9 mouse cellular contexts compared by ENCODE assay signal in genomic region chr10:69151045-69151444, GRCm38 (mm10). TPM values are rescaled to one million over a fixed set of nuclear protein-coding genes. Genes with fewer than 3 reads are reported as not detected.
DNase-seq lines count a peak whose midpoint lies in the region; ATAC-seq and TF ChIP-seq lines count a peak whose summit lies in the region.
"Had no signal": no experiment of that assay in that cellular context is flagged by ENCODE, and none has a peak within 500 bp of the region (broad histone marks: within the 10 kb centered on the region; RNA-seq: fewer than 3 reads in every experiment).

Gene Rhobtb1, plus strand, starts transcription at chr10:69151434.

- DNase-seq in lung, postnatal 10 days: no peak
- no peak for DNase-seq in gastrocnemius, postnatal 10 days
- peak; percentile 70 for DNase-seq in kidney, adult 2 months
- DNase-seq in midbrain, embryonic 11.5 days (ENCODE audit: low spot score, missing footprints): no peak
- DNase-seq in right cerebral cortex, postnatal 36 days (ENCODE audit: low spot score in 2 of 2): no peak
- no peak for DNase-seq in T-cell, adult 2 months (ENCODE audit: low spot score)
- DNase-seq in right cerebral cortex, postnatal 4 days: no peak

- H3K36me3 ChIP-seq in lung, embryonic 15.5 days: no peaks in the 10 kb centered on the region
- H3K36me3 ChIP-seq in kidney, adult 2 months (ENCODE audit: control insufficient read depth, insufficient read depth, low read length): no peaks in the 10 kb centered on the region
- no peaks in the 10 kb centered on the region for H3K36me3 ChIP-seq in midbrain, embryonic 11.5 days (ENCODE audit: control insufficient read depth, insufficient read depth, low read length)

- 30% methylated on average over 20 of the region's 20 CpGs for WGBS in lung, embryonic 15.5 days
- WGBS in kidney, adult 2 months: 37% methylated on average over 20 of the region's 20 CpGs
- WGBS in midbrain, embryonic 11.5 days: 85% methylated on average over 20 of the region's 20 CpGs

- TF ChIP-seq CTCF in kidney, adult 2 months (conservative IDR thresholded peaks at IDR 0.05; ENCODE audit: insufficient read depth, insufficient read length, low read depth, low read length): peak; percentile 13; the same call in 1 of the 2 replicates

- H3K9me3 ChIP-seq in lung, embryonic 15.5 days: no peaks in the 10 kb centered on the region
- H3K9me3 ChIP-seq in midbrain, embryonic 11.5 days (ENCODE audit: control insufficient read depth, low read length): no peaks in the 10 kb centered on the region

- peak within 1 kb of the TSS; percentile 26; the same call in 1 of the 2 replicates for H3K4me2 ChIP-seq in lung, embryonic 15.5 days
- H3K4me2 ChIP-seq in midbrain, embryonic 11.5 days: no peak within 1 kb of the TSS

- no peaks in the 10 kb centered on the region for H3K4me1 ChIP-seq in lung, embryonic 15.5 days
- peaks cover 13% of the 10 kb centered on the region; the same call in 1 of the 2 replicates for H3K4me1 ChIP-seq in kidney, adult 2 months (ENCODE audit: control insufficient read depth, insufficient read depth, low read length)
- H3K4me1 ChIP-seq in midbrain, embryonic 11.5 days (ENCODE audit: control insufficient read depth, insufficient read depth, low read length): no peaks in the 10 kb centered on the region

- H3K27me3 ChIP-seq in lung, embryonic 15.5 days: no peaks in the 10 kb centered on the region
- no peaks in the 10 kb centered on the region for H3K27me3 ChIP-seq in kidney, adult 2 months (replicated peaks; ENCODE audit: control insufficient read depth, insufficient read depth, low read length)
- H3K27me3 ChIP-seq in midbrain, embryonic 11.5 days (ENCODE audit: control insufficient read depth, insufficient read depth, low read length): no peaks in the 10 kb centered on the region

- ATAC-seq in lung, embryonic 15.5 days (ENCODE audit: borderline replicate concordance, extremely low read depth, low FRiP score, low TSS enrichment): no peak
- no peak for ATAC-seq in midbrain, embryonic 11.5 days (ENCODE audit: low FRiP score)

- no peak within 1 kb of the TSS for H3K27ac ChIP-seq in lung, embryonic 15.5 days
- H3K27ac ChIP-seq in kidney, adult 2 months (ENCODE audit: insufficient read depth, low read depth, low read length): peak within 1 kb of the TSS; percentile 82
- no peak within 1 kb of the TSS for H3K27ac ChIP-seq in midbrain, embryonic 11.5 days (ENCODE audit: low read depth, low read length)

- no peak within 1 kb of the TSS for H3K4me3 ChIP-seq in lung, embryonic 15.5 days
- peak within 1 kb of the TSS; percentile 31 for H3K4me3 ChIP-seq in kidney, adult 2 months (ENCODE audit: insufficient read depth, low read depth, low read length)
- H3K4me3 ChIP-seq in midbrain, embryonic 11.5 days (ENCODE audit: low read depth, low read length): no peak within 1 kb of the TSS

- no peak within 1 kb of the TSS for H3K9ac ChIP-seq in lung, embryonic 15.5 days
- H3K9ac ChIP-seq in midbrain, embryonic 11.5 days (ENCODE audit: low read length): no peak within 1 kb of the TSS

- no peak for TF ChIP-seq POLR2A in kidney, adult 2 months (IDR thresholded peaks at IDR 0.05; ENCODE audit: low read depth, low read length)

RNA-seq across cellular contexts. Expression of gene Rhobtb1, which starts in this region (rescaled TPM):
- 15.7 and 16.8 TPM in 2 replicates for polyA plus RNA-seq in lung, embryonic 15.5 days (2015; fragmentation: Nextera tagmentation; extraction: Ambion mirVana)
- 10 to 100 TPM; 12.5 to 16.1 TPM for total RNA-seq in gastrocnemius, postnatal 10 days (2021)
- polyA plus RNA-seq in kidney, adult 2 months (2012; rRNA removed): 17.0 and 20.6 TPM in 2 replicates
- polyA plus RNA-seq in midbrain, embryonic 11.5 days (2014; fragmentation: Nextera tagmentation; extraction: Ambion mirVana): 14.2 TPM in 2 replicates
- total RNA-seq: MEL had no signal
